Comparison of ENCODE assay signal across 11 mouse cellular contexts in genomic region chr6:37325906-37326602, GRCm38 (mm10). TPM values are rescaled to one million over a fixed set of nuclear protein-coding genes. Genes with fewer than 3 reads are reported as not detected.
A peak's percentile ranks its signal among the peaks of the same experiment; 100 is the strongest.
DNase-seq lines count a peak whose midpoint lies in the region; ATAC-seq and TF ChIP-seq lines count a peak whose summit lies in the region.
"Had no signal": no experiment of that assay in that cellular context is flagged by ENCODE, and none has a peak within 500 bp of the region (broad histone marks: within the 10 kb centered on the region; RNA-seq: fewer than 3 reads in every experiment).

No protein-coding gene starts in this region.

- H3K4me2 ChIP-seq in intestine, embryonic 14.5 days (ENCODE audit: low read length) = no peak overlapping the region
- no peak overlapping the region for H3K4me2 ChIP-seq in intestine, postnatal 0 days (replicated peaks; ENCODE audit: low read depth)
- no peak overlapping the region for H3K4me2 ChIP-seq in intestine, embryonic 15.5 days (replicated peaks)
- no peak overlapping the region for H3K4me2 ChIP-seq in midbrain, postnatal 0 days (ENCODE audit: low read depth, low read length, poor library complexity, severe bottlenecking)

- H3K9me3 ChIP-seq in intestine, embryonic 14.5 days (ENCODE audit: control insufficient read depth, low read length) = no peaks in the 10 kb centered on the region
- no peaks in the 10 kb centered on the region for H3K9me3 ChIP-seq in intestine, postnatal 0 days (ENCODE audit: control insufficient read depth)
- H3K9me3 ChIP-seq in intestine, embryonic 15.5 days = no peaks in the 10 kb centered on the region
- no peaks in the 10 kb centered on the region for H3K9me3 ChIP-seq in midbrain, postnatal 0 days (ENCODE audit: low read length)

- no peak overlapping the region for H3K4me3 ChIP-seq in gastrocnemius, adult 2 months
- no peak overlapping the region for H3K4me3 ChIP-seq in intestine, embryonic 14.5 days (ENCODE audit: low read depth, low read length)
- no peak overlapping the region for H3K4me3 ChIP-seq in intestine, postnatal 0 days (ENCODE audit: low read depth, low read length)
- H3K4me3 ChIP-seq in intestine, embryonic 15.5 days (replicated peaks) = no peak overlapping the region
- H3K4me3 ChIP-seq in midbrain, postnatal 0 days (ENCODE audit: low read depth, low read length) = no peak overlapping the region

- peaks cover 7% of the 10 kb centered on the region; the same call in 1 of the 2 replicates for H3K36me3 ChIP-seq in intestine, embryonic 14.5 days (ENCODE audit: control insufficient read depth, insufficient read depth, low read length)
- peaks cover 7% of the 10 kb centered on the region; the same call in 1 of the 2 replicates for H3K36me3 ChIP-seq in intestine, postnatal 0 days (ENCODE audit: control insufficient read depth, insufficient read depth)
- no peaks in the 10 kb centered on the region for H3K36me3 ChIP-seq in intestine, embryonic 15.5 days
- H3K36me3 ChIP-seq in midbrain, postnatal 0 days (ENCODE audit: insufficient read depth, low read length) = no peaks in the 10 kb centered on the region

- no peak overlapping the region for H3K9ac ChIP-seq in intestine, embryonic 14.5 days (ENCODE audit: low read length)
- no peak overlapping the region for H3K9ac ChIP-seq in intestine, postnatal 0 days (ENCODE audit: low read depth, low read length)
- no peak overlapping the region for H3K9ac ChIP-seq in intestine, embryonic 15.5 days
- H3K9ac ChIP-seq in midbrain, postnatal 0 days (replicated peaks; ENCODE audit: low read length, poor library complexity, severe bottlenecking) = no peak overlapping the region

- DNase-seq in gastrocnemius, adult 2 months = no peak
- DNase-seq in gastrocnemius, adult 18-20 months (ENCODE audit: low spot score) = no peak
- no peak for DNase-seq in intestine, embryonic 14.5 days (ENCODE audit: low spot score)
- no peak for DNase-seq in midbrain, postnatal 0 days (ENCODE audit: low spot score)
- DNase-seq in right cerebral cortex, adult 2 months (ENCODE audit: low spot score in 2 of 2) = no peak
- DNase-seq: lung, postnatal 36 days; right cerebral cortex, adult 18-20 months had no signal

- H3K4me1 ChIP-seq in intestine, embryonic 14.5 days (replicated peaks; ENCODE audit: control insufficient read depth, insufficient read depth, low read length) = peaks cover 11% of the 10 kb centered on the region
- H3K4me1 ChIP-seq in intestine, postnatal 0 days (replicated peaks; ENCODE audit: control insufficient read depth, insufficient read depth, low read length) = no peaks in the 10 kb centered on the region
- H3K4me1 ChIP-seq in intestine, embryonic 15.5 days (replicated peaks) = peaks cover 8% of the 10 kb centered on the region
- peaks cover 9% of the 10 kb centered on the region for H3K4me1 ChIP-seq in midbrain, postnatal 0 days (ENCODE audit: insufficient read depth, low read length)

- no peak for ATAC-seq in intestine, embryonic 14.5 days (replicated peaks; ENCODE audit: low FRiP score, low TSS enrichment, low read depth)
- ATAC-seq in intestine, postnatal 0 days = no peak
- ATAC-seq in intestine, embryonic 15.5 days = no peak
- no peak for ATAC-seq in midbrain, postnatal 0 days (ENCODE audit: low FRiP score)
- ATAC-seq in erythroid progenitor cell, adult 5-6 weeks (replicated peaks; ENCODE audit: low FRiP score, poor library complexity, severe bottlenecking) = no peak
- ATAC-seq: CD4-positive, CD25-positive, alpha-beta regulatory T cell, adult 4 months had no signal

- intact Hi-C loops in gastrocnemius, adult 2 months (cut with DNase I) = no loop called here

- no peak for TF ChIP-seq CTCF in gastrocnemius, adult 2 months (IDR thresholded peaks at IDR 0.05)
- TF ChIP-seq CTCF in intestine, postnatal 0 days (IDR thresholded peaks at IDR 0.05; ENCODE audit: low read depth) = no peak
- TF ChIP-seq CTCF in midbrain, postnatal 0 days (IDR thresholded peaks at IDR 0.05) = no peak

- no peaks in the 10 kb centered on the region for H3K27me3 ChIP-seq in intestine, embryonic 14.5 days (replicated peaks; ENCODE audit: control insufficient read depth, insufficient read depth, low read length)
- no peaks in the 10 kb centered on the region for H3K27me3 ChIP-seq in intestine, postnatal 0 days (replicated peaks; ENCODE audit: control insufficient read depth, insufficient read depth, low read length)
- H3K27me3 ChIP-seq in intestine, embryonic 15.5 days (replicated peaks) = no peaks in the 10 kb centered on the region
- no peaks in the 10 kb centered on the region for H3K27me3 ChIP-seq in midbrain, postnatal 0 days (ENCODE audit: insufficient read depth, low read length)

- 92% methylated on average over 9 of the region's 9 CpGs for WGBS in intestine, embryonic 14.5 days
- WGBS in intestine, postnatal 0 days = 95% methylated on average over 9 of the region's 9 CpGs
- 94% methylated on average over 9 of the region's 9 CpGs for WGBS in intestine, embryonic 15.5 days
- WGBS in midbrain, postnatal 0 days = 95% methylated on average over 9 of the region's 9 CpGs

- peak overlapping the region; percentile 38 for H3K27ac ChIP-seq in gastrocnemius, adult 2 months
- peak overlapping the region; percentile 57; the same call in 1 of the 2 replicates for H3K27ac ChIP-seq in intestine, embryonic 14.5 days (ENCODE audit: low read depth)
- no peak overlapping the region for H3K27ac ChIP-seq in intestine, postnatal 0 days (ENCODE audit: low read depth, low read length)
- H3K27ac ChIP-seq in intestine, embryonic 15.5 days = peak overlapping the region; percentile 57; the same call in 1 of the 2 replicates
- 0 out of 2 replicates have a peak overlapping the region, but pooled peaks have one; percentile 0 for H3K27ac ChIP-seq in midbrain, postnatal 0 days (ENCODE audit: low read depth, low read length)

RNA-seq across cellular contexts. Expression of gene Dgki, which starts 26.1 kb away (rescaled TPM):
- total RNA-seq in gastrocnemius, adult 2 months (2021) = under 1 TPM in 1 of 2 experiments, not detected in 1; 0.25 TPM
- under 1 TPM; 0.11 to 0.40 TPM for total RNA-seq in gastrocnemius, adult 18-20 months (2021)
- 0.92 and 1.3 TPM in 2 replicates for polyA plus RNA-seq in intestine, embryonic 14.5 days (2014; fragmentation: Nextera tagmentation; extraction: Ambion mirVana)
- 0.34 and 0.42 TPM in 2 replicates for polyA plus RNA-seq in intestine, postnatal 0 days (2015; fragmentation: Nextera tagmentation; extraction: Ambion mirVana)
- polyA plus RNA-seq in intestine, embryonic 15.5 days (2015; fragmentation: Nextera tagmentation; extraction: Ambion mirVana) = 0.64 and 0.67 TPM in 2 replicates
- total RNA-seq in midbrain, postnatal 0 days (2014; rRNA removed) = 26.9 and 32.4 TPM in 2 replicates
- 3.3 and 4.6 TPM in 2 replicates for polyA plus RNA-seq in midbrain, postnatal 0 days (2015; fragmentation: Nextera tagmentation; extraction: Ambion mirVana)
- total RNA-seq in erythroid progenitor cell, adult 5-6 weeks (2015; ENCODE audit: low replicate concordance) = 1.8 TPM in 1 of 2 replicates, not detected in the other
- total RNA-seq in erythroid progenitor cell, adult 5-6 weeks (2017; ENCODE audit: low replicate concordance) = 1.4 TPM in 1 of 2 replicates, not detected in the other
